Mouse (Mus musculus) stomach, postnatal 0 days (tissue): Measurements from ENCODE around the gene Gpr55.

Experiments
- CTCF ChIP-seq: IDR thresholded peaks from 2 replicates; pipeline ENCODE4 v1.5.1; 2016; ENCODE audit warnings: antibody characterized with exemption, low read depth, mild to moderate bottlenecking, moderate library complexity
- EP300 ChIP-seq: optimal IDR thresholded peaks from 2 replicates; pipeline ENCODE3; 2016; ENCODE audit warnings: antibody characterized with exemption

DNA sequence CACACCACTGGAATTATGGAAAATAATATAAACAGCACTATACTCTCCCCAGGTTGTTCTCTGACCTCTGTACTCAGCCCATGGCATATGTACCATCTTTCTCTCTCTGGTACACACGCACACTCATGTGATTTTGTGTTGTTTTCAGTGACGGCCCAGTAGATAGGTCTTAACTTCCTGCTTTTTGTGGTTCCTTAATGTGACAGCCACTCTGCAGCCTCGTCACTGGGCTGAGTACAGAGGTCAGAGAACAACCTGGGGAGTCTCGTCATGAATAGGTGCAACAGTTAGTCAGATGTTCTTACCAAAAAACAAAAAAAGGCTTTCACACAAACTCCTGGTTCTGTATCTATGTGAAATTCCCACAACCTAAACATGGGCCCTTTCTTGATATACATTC lies 27.5 kb upstream of the Gpr55 start:
- TF ChIP-seq CTCF (no peak), EP300 (no peak)
